Mouse (Mus musculus) myocyte (in vitro differentiated cells): ENCODE measurements at regions not wholly inside any gene's neighbourhood (a gene's known extent, or its start where the extent isn't known, plus 50 kb on each side); places are given as distances from the start of the nearest gene placed in this dataset.

Experiments used
- CEBPB ChIP-seq: IDR thresholded peaks from 2 replicates; pipeline ENCODE4 v1.6.1; 2011; ENCODE audit warnings: mild to moderate bottlenecking, moderate library complexity; ENCODE audit not compliant: poor library complexity, insufficient read depth, severe bottlenecking
- E2F4 ChIP-seq: IDR thresholded peaks from one replicate; pipeline ENCODE4 v1.6.1; 2011; ENCODE audit warnings: mild to moderate bottlenecking, control low read depth, moderate library complexity; ENCODE audit not compliant: insufficient read depth
- MAX ChIP-seq: IDR thresholded peaks from one replicate; pipeline ENCODE4 v1.6.1; 2011; ENCODE audit warnings: low read depth, mild to moderate bottlenecking, control low read depth
- MYOD1 ChIP-seq, 3 experiments: IDR thresholded peaks; one replicate each; pipeline ENCODE4 v1.6.1; 2011; ENCODE audit warnings: control low read depth in 2 of 3, low read depth in 2 of 3, mild to moderate bottlenecking in 2 of 3, moderate library complexity in 1 of 3; ENCODE audit not compliant: insufficient read length in 2 of 3, control insufficient read depth in 1 of 3
- MYOG ChIP-seq, 3 experiments: IDR thresholded peaks; one replicate each; pipeline ENCODE4 v1.6.1; 2011; ENCODE audit warnings: control low read depth in 2 of 3, low read depth in 2 of 3, mild to moderate bottlenecking in 2 of 3; ENCODE audit not compliant: insufficient read length in 2 of 3, control insufficient read depth in 1 of 3, insufficient read depth in 1 of 3
- POLR2A ChIP-seq: IDR thresholded peaks from one replicate; pipeline ENCODE4 v1.6.1; 2011; ENCODE audit warnings: low read depth, mild to moderate bottlenecking, control low read depth, moderate library complexity; ENCODE audit not compliant: insufficient read length
- POLR2AphosphoS2 ChIP-seq: IDR thresholded peaks from one replicate; pipeline ENCODE4 v1.6.1; 2011; ENCODE audit warnings: low read depth, control low read depth; ENCODE audit not compliant: insufficient read length
- REST ChIP-seq: IDR thresholded peaks from one replicate; pipeline ENCODE4 v1.6.1; 2011; ENCODE audit warnings: mild to moderate bottlenecking, control low read depth, moderate library complexity; ENCODE audit not compliant: insufficient read depth, insufficient read length
- SRF ChIP-seq: IDR thresholded peaks from one replicate; pipeline ENCODE4 v1.6.1; 2011; ENCODE audit warnings: low read depth; ENCODE audit not compliant: control insufficient read depth, insufficient read length
- TCF12 ChIP-seq: IDR thresholded peaks from one replicate; pipeline ENCODE4 v1.6.1; 2011; ENCODE audit warnings: mild to moderate bottlenecking, control low read depth; ENCODE audit not compliant: poor library complexity, insufficient read depth, severe bottlenecking
- USF1 ChIP-seq: IDR thresholded peaks from one replicate; pipeline ENCODE4 v1.6.1; 2011; ENCODE audit warnings: low read depth, mild to moderate bottlenecking, control low read depth, moderate library complexity

DNA sequence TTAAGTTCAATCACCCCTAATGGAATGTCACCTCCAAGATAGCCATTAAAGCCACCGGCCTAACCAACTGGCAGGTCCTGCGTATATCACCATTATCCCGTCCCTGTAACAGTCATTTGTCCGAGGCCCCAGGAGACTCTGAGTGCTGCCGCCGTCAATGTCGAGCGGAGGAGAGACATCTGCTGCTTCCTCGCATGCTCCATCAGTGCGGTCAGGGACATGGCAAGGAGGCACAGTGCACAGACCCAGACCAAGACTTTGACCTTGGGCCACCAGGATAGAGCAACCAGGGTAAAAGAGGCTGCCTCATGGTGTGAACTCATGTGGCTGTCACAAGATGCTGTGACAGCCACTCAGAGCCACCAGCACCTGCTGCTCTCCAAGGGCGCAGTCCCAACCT, 172.9 kb downstream of the Tomm20 start:
- no peak for TF ChIP-seq REST
- TF ChIP-seq USF1: no peak
- no peak for TF ChIP-seq POLR2A
- TF ChIP-seq TCF12: no peak
- no peak for TF ChIP-seq E2F4
- no peak for TF ChIP-seq CEBPB
- TF ChIP-seq POLR2AphosphoS2: no peak
- TF ChIP-seq SRF: no peak
- TF ChIP-seq MYOD1 (IDR thresholded peaks at IDR 0.05; ENCODE audit: control insufficient read depth in 1 of 3, insufficient read length in 2 of 3, low read depth in 2 of 3): no peak
- no peak for TF ChIP-seq MAX
- TF ChIP-seq MYOG (IDR thresholded peaks at IDR 0.05; ENCODE audit: control insufficient read depth in 1 of 3, insufficient read depth in 1 of 3, insufficient read length in 2 of 3, low read depth in 2 of 3): no peak
